Mouse (Mus musculus) lung, adult 2 months (tissue): ENCODE measurements at regions not wholly inside any gene's neighbourhood (a gene's known extent, or its start where the extent isn't known, plus 50 kb on each side); places are given as distances from the start of the nearest gene placed in this dataset.

Source experiments
- DNase-seq: peaks from one replicate; pipeline ENCODE4 v3.0.0; 2022
- H3K4me1 ChIP-seq: fragments of 200-500 bp; 2 replicates; pipeline ENCODE4 v1.6.1; 2011; ENCODE audit warnings: low read length; ENCODE audit not compliant: control insufficient read depth, insufficient read depth
- H3K4me3 ChIP-seq: fragments of 200-500 bp; replicated peaks from 2 replicates; pipeline ENCODE3; 2011; ENCODE audit warnings: low read depth, mild to moderate bottlenecking, control low read depth, low read length; ENCODE audit errors: extremely low read depth
- CTCF ChIP-seq: fragments of 200-500 bp; IDR thresholded peaks from 2 replicates; pipeline ENCODE4 v1.5.1; 2011; ENCODE audit warnings: mild to moderate bottlenecking, low read length, control low read depth; ENCODE audit not compliant: insufficient read depth
- POLR2A ChIP-seq: fragments of 200-500 bp; IDR thresholded peaks from 2 replicates; pipeline ENCODE4 v1.6.1; 2011; ENCODE audit warnings: low read depth, mild to moderate bottlenecking, control low read depth, low read length, borderline replicate concordance; ENCODE audit errors: extremely low read depth
- WGBS: fragments of 180-500 bp; shearing (Covaris S2); methylation state at CpG from one replicate; pipeline ENCODE4 v1.1.7; 2018; 5-methylcytosine and 5-hydroxymethylcytosine counted together

DNA sequence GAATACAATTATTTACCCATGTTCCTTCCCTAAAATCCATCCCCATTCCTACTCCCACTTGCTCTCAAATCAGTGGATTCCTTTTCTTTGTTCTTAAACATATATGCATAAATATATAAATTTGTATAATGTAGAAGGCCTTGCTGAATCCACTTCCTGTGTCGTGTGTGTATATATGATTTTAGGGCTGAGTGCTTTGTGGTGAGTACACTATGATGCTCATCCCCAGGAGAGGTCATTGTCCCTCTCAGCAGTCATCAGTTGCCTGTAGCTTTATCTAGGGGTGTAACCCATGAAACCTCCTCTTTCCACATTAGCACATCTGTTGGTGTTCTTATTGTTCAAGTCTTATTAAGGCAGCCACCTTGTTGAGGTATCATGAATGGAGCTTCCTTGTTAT is 143.6 kb upstream of the Itga4 start:
- WGBS = 72% methylated on average over 1 of the region's 1 CpGs
- DNase-seq = no peak
- Histone ChIP-seq H3K4me1 (no peaks in the 10 kb centered on the region), H3K4me3 (no peak overlapping the region)
- TF ChIP-seq POLR2A (no peak), CTCF (no peak)

DNA sequence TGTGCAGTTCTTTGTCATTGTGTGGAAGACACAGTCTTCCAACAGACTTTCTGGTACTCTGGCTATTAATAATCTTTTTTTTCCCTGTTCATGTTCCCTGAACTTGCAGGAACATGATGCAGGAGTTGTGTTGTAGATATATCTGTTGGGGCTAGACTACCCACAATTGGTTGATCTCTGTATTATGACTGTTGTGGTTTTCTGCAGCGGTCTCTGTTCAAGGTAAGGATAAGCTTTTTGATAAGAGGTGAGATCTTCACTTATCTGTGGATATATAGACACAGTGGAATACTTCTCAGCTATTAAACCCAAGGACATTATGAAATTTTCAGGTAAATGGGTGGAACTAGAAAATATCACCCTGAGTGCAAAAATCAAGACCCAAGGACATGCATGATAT is 143.2 kb upstream of the Itga4 start:
- no peak for TF ChIP-seq CTCF
- no peak for TF ChIP-seq POLR2A
- no peak for DNase-seq
- H3K4me1 ChIP-seq = no peaks in the 10 kb centered on the region
- 88% methylated on average over 1 of the region's 1 CpGs for WGBS
- H3K4me3 ChIP-seq = no peak overlapping the region

DNA sequence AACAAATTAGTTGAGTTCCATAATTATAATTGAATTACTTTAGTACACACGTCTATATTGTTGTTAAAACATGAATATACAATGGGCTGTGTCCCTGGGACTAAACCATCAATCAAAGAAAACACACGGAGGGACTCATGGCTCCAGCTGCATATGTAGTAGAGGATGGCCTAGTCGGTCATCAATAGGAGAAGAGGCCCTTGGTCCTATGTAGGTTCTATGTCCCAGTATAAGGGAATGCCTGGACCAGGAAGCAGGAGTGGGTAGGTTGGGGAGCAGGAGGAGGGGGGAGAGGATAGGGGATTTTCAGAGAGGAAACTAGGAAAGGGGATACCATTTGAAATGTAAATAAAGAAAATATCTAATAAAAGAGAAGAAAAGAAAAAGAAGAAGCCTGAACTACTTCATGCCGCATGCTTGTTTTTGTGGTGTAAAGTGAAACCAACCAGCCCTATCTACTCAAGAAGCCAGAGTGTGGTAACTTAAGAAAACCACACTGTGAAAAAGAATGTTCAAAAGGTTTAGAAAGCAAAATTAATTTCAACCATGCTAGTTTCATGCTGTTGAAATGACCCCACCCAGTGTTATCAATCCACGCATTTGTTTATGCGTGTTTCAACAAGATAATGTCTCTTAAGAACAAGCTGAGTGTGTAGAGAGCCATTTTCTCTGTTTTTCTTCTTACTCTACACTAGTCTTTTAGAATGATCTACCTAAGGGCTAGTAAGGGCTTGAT is 134.4 kb upstream of the Itga4 start:
- no peak for TF ChIP-seq POLR2A
- no peak for TF ChIP-seq CTCF
- no peaks in the 10 kb centered on the region for H3K4me1 ChIP-seq
- DNase-seq = no peak
- no peak overlapping the region for H3K4me3 ChIP-seq
- 71% methylated on average over 6 of the region's 6 CpGs for WGBS

DNA sequence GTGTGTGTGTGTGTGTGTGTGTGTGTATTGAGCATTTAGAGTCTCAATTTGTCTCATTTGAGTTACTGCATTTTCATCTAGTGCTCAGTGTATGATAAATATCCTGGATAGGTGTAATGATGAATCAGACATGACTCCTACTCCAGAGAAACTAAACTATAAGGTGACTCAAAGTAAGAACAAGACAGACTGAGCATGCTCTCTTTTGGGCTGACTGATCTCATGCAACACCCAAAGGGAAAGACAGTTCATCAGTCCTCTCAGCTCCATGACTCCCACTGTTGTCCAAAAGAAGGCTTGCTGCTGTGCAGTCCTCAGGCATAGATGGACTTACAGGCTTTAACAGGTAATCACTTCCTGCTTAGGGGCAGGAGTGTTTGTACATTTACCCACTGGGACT is 132.7 kb upstream of the Itga4 start:
- TF ChIP-seq CTCF = no peak
- Histone ChIP-seq H3K4me1 (no peaks in the 10 kb centered on the region), H3K4me3 (no peak overlapping the region)
- no peak for DNase-seq

DNA sequence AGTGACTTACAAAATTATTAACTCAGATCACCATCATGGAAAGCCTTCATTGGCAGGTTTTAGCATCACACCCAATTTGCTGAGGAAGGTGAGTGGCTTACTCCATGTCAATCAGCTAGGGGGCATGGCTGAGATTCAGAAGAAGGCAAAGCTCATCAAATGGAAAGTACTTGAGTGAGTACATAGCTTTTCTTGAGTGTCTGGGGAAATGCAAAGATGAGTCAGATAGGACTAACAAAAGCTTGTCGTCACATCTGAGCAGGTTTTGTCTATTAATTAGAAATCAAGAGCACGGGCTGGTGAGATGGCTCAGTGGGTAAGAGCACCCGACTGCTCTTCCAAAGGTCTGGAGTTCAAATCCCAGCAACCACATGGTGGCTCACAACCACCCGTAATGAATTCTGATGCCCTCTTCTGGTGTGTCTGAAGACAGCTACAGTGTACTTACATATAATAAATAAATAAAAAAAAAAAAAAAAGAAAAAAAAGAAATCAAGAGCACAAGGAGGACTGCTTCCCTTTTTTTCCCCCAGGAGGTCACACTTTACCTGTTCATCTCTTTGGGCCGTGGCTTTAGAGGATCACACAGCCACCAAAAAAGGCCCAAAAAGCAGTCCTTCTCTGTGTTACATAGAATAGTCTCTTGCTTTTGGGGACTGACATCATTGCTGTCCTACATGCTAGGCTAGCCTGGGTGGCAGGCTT is 130.8 kb upstream of the Itga4 start:
- Histone ChIP-seq H3K4me1 (no peaks in the 10 kb centered on the region), H3K4me3 (no peak overlapping the region)
- no peak for TF ChIP-seq CTCF
- TF ChIP-seq POLR2A = no peak
- WGBS = 88% methylated on average over 5 of the region's 5 CpGs
- no peak for DNase-seq

DNA sequence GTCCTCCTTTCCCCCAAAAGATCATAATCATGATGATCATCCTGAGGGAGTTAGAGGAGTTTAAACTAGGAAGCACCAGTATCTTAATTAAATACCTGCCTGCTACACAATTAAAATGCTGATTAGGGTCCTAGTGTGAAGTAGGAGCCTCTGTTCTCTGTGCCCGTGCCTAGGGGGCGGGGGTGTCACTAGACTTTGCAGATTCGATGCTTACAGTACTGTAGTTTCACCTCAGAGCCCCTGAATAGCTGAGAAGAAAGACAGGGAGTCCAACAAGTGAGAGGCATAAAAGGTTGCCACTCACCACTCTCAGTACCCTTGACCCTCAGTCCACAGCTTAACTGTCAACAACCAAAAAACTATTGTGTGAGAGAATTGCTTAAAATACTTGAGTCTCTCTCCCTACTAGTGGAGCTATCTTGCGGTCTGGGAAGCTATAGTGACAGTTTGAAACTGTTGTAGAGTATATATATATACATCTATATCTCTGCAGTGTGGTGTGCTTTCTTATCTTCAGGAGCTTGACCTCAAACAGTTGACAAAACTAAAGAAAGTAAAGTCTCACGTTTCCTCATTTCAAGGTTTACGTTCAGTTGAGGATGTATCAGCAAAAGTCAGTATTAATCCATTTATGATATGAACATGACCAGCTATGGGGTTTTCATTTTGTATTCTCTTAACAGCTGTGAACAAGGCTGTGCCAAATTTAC is 128.9 kb upstream of the Itga4 start:
- no peak for TF ChIP-seq POLR2A
- no peak for TF ChIP-seq CTCF
- 44% methylated on average over 6 of the region's 6 CpGs for WGBS
- H3K4me3 ChIP-seq = no peak overlapping the region
- DNase-seq = no peak
- no peaks in the 10 kb centered on the region for H3K4me1 ChIP-seq

DNA sequence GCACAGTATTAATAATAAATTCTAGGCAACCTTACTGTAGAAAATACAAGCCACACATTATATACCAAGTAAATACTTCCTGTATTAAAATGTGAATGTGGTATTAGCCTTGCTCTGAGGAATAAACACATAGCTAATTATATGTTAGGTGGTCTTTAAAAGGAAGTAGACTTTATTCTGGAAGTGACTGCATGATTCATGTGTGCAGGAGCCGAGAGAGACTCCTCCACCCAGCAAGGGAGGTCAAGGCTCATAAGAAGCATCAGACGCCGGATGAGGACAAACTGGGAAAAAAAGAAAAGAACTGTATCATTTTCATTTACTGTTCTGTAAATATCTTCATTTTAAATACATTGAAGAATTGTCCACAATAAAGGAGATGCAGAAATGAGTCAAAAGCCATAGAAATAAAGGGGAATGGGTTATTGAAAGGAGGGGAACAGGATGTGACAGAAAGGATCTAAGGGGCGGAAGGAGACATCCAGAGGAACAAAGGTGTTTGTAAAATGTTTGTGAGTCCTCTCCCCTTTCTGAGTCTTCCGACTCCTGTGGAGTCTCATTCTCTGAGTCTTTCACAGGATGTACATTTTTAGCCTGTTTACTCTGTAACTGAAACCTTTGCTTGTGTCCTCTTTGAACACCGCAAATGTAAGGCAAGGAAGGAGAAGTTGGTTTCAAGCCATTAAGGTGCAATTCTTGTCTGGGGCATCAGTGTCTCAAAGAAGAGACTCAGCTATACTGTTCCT is 128.1 kb upstream of the Itga4 start:
- Histone ChIP-seq H3K4me1 (no peaks in the 10 kb centered on the region), H3K4me3 (no peak overlapping the region)
- TF ChIP-seq CTCF (no peak), POLR2A (no peak)
- WGBS = 46% methylated on average over 6 of the region's 6 CpGs
- DNase-seq = no peak

DNA sequence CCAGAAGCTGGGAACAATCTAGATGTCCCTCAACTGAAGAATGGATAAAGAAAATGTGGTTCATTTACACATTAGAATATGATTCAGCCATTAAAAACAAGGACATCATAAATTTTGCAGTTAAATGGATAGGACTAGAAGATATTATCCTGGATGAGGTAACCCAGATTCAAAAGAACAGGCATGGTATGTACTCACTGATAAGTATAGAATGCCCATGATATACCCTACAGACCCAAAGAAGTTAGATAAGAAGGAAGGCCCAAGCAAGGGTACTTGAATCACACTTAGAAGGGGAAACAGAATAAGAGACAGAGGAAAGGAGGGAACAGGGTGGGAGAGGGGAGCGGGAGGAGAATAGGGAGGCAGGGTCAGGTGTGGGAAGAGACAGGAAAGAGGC is 127.4 kb upstream of the Itga4 start:
- 82% methylated on average over 1 of the region's 1 CpGs for WGBS
- no peak for DNase-seq
- H3K4me1 ChIP-seq = no peaks in the 10 kb centered on the region
- TF ChIP-seq POLR2A (no peak), CTCF (no peak)
- H3K4me3 ChIP-seq = no peak overlapping the region

DNA sequence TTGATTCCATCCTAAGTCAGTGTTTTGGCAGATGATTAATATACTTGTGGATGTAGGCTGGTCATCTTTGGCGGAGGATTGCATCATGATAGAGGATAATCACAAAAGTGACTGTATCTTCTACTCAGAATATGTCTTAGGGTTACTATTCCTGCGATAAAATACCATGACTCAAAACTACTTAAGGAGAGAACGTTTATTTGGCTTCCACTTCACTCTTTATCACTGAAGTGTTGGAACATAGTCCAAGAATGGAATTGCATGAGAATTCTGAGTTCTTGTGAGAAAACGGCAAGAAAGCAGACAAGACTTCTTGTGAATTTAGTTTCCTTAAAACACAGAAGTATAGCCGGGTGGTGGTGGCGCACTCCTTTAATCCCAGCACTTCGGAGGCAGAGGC is 124.6 kb upstream of the Itga4 start:
- 72% methylated on average over 7 of the region's 7 CpGs for WGBS
- no peak for DNase-seq

More for the DNA sequence above, 124.6 kb upstream of the Itga4 start:
- no peak for TF ChIP-seq POLR2A
- TF ChIP-seq CTCF = no peak
- H3K4me1 ChIP-seq = no peaks in the 10 kb centered on the region
- no peak overlapping the region for H3K4me3 ChIP-seq
